Mouse (Mus musculus) heart, postnatal 0 days (tissue): ENCODE measurements around the gene Itgb4.

ENCODE experiments used
- CTCF ChIP-seq: IDR thresholded peaks from 2 replicates; pipeline ENCODE4 v1.5.1; 2016; ENCODE audit warnings: antibody characterized with exemption, control low read depth, low read depth
- EP300 ChIP-seq: IDR thresholded peaks from 2 replicates; pipeline ENCODE4 v1.6.1; 2016; ENCODE audit warnings: antibody characterized with exemption, low read depth

DNA sequence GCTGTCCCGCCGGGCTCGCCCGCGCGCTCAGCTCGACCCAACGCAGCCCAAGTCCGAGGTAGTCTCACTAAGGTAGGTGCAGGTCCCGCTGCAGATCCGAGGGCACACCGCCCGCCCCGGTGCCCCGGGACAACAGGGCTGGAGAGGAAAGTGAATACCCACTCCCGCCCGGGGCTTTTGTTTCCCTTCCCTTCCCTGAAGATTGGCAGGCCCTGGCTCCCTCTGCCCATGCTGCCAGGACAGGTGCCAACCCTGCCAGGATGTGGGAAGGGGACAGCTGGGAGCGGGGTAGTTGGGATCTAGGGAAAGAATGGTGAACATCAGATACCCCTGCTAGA is 543 bp downstream of the Itgb4 start:
- TF ChIP-seq EP300 (no peak), CTCF (no peak)
